Comparison of ENCODE assay signal across 29 mouse cellular contexts in the genomic region with DNA sequence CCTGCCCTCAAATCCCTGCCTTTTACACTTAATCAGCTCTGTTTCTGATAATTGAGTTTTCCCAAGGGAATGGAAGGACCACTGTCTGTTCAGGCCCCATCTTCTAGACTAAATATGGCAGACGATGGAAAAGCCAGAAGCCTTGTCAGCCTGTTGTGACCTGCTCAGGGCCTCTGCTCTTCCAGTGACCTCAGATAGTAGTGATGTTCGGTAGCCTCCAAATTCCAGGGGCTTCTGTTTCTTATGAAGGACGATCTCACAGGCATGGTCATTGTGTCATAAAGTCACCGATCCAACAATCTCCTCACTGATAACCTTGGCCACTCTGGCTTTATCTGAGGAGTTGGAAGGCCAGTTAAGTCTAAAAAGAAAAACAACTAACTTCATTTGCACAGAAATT.
A peak's percentile ranks its signal among the peaks of the same experiment; 100 is the strongest.
DNase-seq lines count a peak whose midpoint lies in the region; TF ChIP-seq lines count a peak whose summit lies in the region.
"Had no signal": no experiment of that assay in that cellular context is flagged by ENCODE, and none has a peak within 500 bp of the region (broad histone marks: within the 10 kb centered on the region; RNA-seq: fewer than 3 reads in every experiment).

No protein-coding gene starts in this region.

- DNase-seq in adrenal gland, adult 8-10 months, result peak; percentile 18
- no peak for DNase-seq in adrenal gland, postnatal 25 days
- DNase-seq in kidney, adult 2 months, result peak; percentile 5
- no peak for DNase-seq in kidney, postnatal 25 days
- peak; percentile 72 for DNase-seq in ovary, adult 18-20 months (ENCODE audit: low spot score)
- DNase-seq in ovary, postnatal 10 days (ENCODE audit: low spot score), result no peak
- DNase-seq: B cell, adult 2 months; cerebellum, adult 11-12 months; cerebellum, adult 8-10 months; cerebellum, postnatal 10 days; cerebellum, postnatal 36 days; embryo, embryonic 11 days; gastrocnemius, postnatal 25 days; heart, adult 18-20 months; heart, postnatal 10 days; heart, postnatal 36 days had no signal

- TF ChIP-seq POLR2A in kidney, adult 2 months (IDR thresholded peaks at IDR 0.05; ENCODE audit: low read depth, low read length), result no peak

- TF ChIP-seq CTCF in kidney, adult 2 months (conservative IDR thresholded peaks at IDR 0.05; ENCODE audit: insufficient read depth, insufficient read length, low read depth, low read length), result no peak

- H3K4me3 ChIP-seq in kidney, adult 2 months (ENCODE audit: insufficient read depth, low read depth, low read length), result no peak overlapping the region
- H3K4me3 ChIP-seq: embryonic facial prominence, embryonic 10.5 days; embryonic facial prominence, embryonic 13.5 days; erythroblast, embryonic 14.5 days; forebrain, embryonic 12.5 days; forebrain, embryonic 15.5 days; heart, embryonic 12.5 days; heart, embryonic 15.5 days; hindbrain, embryonic 10.5 days; hindbrain, embryonic 13.5 days; intestine, embryonic 15.5 days had no signal

- no peak overlapping the region for H3K27ac ChIP-seq in kidney, adult 2 months (ENCODE audit: insufficient read depth, low read depth, low read length)
- H3K27ac ChIP-seq: embryonic facial prominence, embryonic 10.5 days; embryonic facial prominence, embryonic 13.5 days; forebrain, embryonic 12.5 days; forebrain, embryonic 15.5 days; heart, embryonic 15.5 days; hindbrain, embryonic 10.5 days; hindbrain, embryonic 13.5 days; intestine, embryonic 15.5 days had no signal

- H3K27me3 ChIP-seq in kidney, adult 2 months (replicated peaks; ENCODE audit: control insufficient read depth, insufficient read depth, low read length), result no peaks in the 10 kb centered on the region
- H3K27me3 ChIP-seq: CH12.LX; embryonic facial prominence, embryonic 13.5 days; forebrain, embryonic 12.5 days; forebrain, embryonic 15.5 days; heart, embryonic 12.5 days; heart, embryonic 15.5 days; hindbrain, embryonic 13.5 days; intestine, embryonic 15.5 days; Patski had no signal

- H3K36me3 ChIP-seq in kidney, adult 2 months (ENCODE audit: control insufficient read depth, insufficient read depth, low read length), result no peaks in the 10 kb centered on the region
- H3K36me3 ChIP-seq: embryonic facial prominence, embryonic 10.5 days; embryonic facial prominence, embryonic 13.5 days; forebrain, embryonic 12.5 days; forebrain, embryonic 15.5 days; G1E; heart, embryonic 12.5 days; heart, embryonic 15.5 days; hindbrain, embryonic 10.5 days; hindbrain, embryonic 13.5 days; intestine, embryonic 15.5 days had no signal

- WGBS in kidney, adult 2 months, result 70% methylated on average over 4 of the region's 4 CpGs

- no peaks in the 10 kb centered on the region for H3K4me1 ChIP-seq in kidney, adult 2 months (ENCODE audit: control insufficient read depth, insufficient read depth, low read length)
- H3K4me1 ChIP-seq: embryonic facial prominence, embryonic 10.5 days; forebrain, embryonic 12.5 days; forebrain, embryonic 15.5 days; heart, embryonic 15.5 days; hindbrain, embryonic 10.5 days; hindbrain, embryonic 13.5 days; intestine, embryonic 15.5 days had no signal

Comparison
In these comparisons a context has a peak if more than half of its experiments do, and no peak if none do; other contexts are left out.
1. DNase-seq: peak in adrenal gland, adult 8-10 months (single experiment), kidney, adult 2 months (single experiment) and ovary, adult 18-20 months (single experiment); none in adrenal gland, postnatal 25 days (single experiment), kidney, postnatal 25 days (0 of 2) and ovary, postnatal 10 days (single experiment).